Mouse (Mus musculus) retina, postnatal 1 day (tissue): ENCODE results near the gene Timm8a2.

Experiments
- DNase-seq: peaks from one replicate; pipeline ENCODE4 v3.0.0-alpha.2; 2012

The Timm8a2 gene

DNA sequence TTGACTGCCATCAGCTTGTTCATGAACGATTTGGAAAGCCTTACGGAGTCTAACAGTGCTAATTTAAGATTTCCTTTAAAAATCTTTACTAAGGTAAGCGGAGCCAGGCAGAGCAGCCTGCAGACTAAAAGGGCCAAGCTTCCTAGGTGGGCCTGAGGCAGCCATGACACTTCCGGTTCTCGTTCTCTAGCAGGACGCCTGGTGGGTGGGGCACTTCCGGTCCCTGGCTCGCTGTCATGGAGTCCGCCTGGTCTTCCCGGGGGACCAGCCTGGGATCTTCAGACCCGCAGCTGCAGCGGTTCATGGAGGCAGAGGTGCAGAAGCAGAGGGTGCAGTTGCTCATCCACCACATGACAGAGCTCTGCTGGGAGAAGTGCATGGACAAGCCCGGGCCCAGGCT, at the start of gene Timm8a2:
Timm8a2 (plus strand) TSS at position 224 of the 400 bp plus-strand sequence.
- DNase-seq: no peak

DNA sequence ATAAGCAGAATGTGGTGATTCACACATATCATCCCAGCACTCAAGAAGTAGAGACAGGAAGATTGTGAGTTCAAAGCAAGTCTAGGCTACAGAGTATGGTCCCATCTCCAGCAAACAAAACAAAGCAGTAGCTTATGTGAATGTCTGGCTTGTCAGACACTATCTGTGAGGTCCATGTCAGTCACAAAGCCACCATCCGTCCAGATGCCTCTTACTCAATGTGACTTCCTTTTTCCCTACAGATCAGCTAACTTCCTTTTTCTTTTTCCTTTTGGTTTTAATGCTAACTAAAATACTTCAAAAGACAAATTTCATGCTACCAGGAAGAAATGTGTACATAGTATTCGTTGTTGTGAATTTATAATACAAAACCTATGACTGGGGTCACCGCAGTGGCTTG, 49.0 kb upstream of the Timm8a2 start:
- DNase-seq: no peak

DNA sequence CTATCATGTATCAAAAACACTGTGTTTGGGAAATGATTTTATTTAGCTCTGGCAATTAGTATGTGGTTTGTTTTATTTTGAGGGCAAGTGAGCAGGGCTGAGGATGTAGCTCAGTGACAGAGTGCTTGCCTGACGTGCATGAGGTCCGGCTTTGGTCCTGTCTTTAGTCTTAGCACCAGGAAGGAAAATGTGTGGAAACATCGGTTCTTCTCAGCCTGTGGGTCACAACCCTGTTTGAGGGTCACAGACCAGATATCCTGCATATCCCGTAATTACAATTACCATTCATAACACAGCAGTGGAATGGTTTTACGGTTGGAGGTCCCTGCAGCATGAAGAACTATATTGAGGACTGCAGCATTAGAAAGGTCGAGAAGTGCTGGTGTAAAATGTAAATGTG, 48.4 kb upstream of the Timm8a2 start:
- DNase-seq: no peak

DNA sequence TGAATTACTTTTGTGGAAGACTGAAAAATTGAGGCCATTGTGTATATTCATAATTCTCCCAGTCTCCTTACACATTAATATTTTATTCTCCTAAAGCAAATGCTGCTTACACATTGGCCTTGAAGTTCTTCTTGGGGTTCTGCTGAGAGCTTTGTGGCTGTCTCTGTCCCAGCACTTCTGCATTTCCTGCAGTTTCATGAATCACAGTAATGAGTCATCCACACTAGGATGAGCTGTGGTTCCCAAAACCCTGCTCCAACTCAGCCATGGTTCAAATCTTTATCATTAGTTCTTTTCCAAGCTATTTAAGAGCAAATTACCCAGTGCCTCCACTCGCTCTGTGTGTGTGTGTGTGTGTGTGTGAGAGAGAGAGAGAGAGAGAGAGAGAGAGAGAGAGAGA, 47.2 kb upstream of the Timm8a2 start:
- no peak for DNase-seq

DNA sequence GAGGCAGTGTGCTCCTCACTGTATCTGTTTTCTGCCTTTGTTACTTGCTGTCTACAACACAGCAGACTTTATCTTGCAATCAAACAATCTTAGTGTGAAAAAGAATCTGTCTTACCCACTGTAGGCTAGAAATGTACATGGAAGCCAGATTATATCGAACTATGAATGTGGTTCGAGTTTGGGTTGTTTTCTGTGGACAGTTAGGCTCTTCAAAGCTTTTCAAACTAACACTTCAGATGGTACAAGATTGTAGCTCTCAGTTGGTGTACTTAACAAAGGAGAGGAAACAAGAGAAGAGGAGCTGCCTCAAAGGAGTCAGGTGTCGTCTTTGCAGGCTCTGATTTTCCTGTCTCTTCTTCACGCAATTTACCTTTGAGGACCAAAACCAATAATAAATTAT, 46.8 kb upstream of the Timm8a2 start:
- DNase-seq: no peak

DNA sequence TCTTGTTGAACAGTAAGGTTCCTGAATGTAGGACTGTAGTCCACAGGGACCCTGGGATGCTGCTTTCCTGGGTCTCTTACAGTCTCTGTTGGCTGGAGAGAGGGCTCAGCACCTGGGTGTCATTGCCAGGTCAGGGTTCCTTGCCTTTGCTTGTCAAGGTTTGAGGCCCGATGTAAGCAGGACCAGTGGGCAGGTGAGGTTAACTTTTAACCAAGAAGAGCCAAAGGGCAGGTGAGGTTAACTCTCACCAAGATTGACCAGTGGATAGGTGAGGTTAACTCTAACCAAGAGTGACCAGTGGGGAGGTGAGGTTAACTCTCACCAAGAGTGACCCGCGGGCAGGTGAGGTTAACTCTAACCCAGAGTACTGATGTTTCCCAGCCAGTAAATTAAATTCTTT, 45.1 kb upstream of the Timm8a2 start:
- no peak for DNase-seq

DNA sequence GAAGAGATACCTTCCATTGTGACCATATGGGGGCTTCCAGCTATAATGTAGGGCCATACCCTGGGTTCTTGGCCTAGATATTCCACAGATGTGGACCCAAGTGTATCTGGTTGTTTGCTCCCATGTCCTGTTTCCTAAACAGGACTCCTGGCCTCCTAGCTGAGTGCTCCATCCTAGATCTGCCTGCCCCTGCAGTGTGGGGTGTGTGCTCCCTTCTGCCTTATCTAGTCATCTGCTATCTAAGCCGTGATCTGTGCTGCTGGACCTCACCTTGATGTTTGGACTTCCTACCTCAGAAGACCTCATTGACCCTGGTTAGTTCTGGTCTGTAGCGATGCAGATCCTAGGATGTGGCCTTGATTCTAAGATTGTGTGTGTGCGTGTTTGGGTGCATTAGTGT, 44.6 kb upstream of the Timm8a2 start:
- no peak for DNase-seq

DNA sequence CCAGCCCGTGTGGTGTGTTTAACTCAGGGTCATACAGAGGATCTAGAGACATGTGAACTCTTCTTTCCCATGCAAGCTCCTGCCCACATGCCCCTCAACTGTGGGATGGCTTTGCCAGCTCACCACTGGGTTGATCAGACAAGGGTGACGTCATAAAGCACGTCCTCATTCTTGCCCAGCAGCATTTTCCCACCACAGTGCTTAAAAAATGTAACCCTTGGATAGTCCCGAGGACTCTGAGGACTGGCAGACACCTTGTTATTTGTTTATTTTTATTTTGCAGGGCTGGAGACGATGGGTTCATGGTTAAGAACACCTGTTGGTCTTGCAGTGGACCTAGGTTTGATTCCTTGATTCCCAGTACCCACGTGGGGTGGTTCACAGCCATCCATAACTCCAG, 43.6 kb upstream of the Timm8a2 start:
- DNase-seq: no peak

DNA sequence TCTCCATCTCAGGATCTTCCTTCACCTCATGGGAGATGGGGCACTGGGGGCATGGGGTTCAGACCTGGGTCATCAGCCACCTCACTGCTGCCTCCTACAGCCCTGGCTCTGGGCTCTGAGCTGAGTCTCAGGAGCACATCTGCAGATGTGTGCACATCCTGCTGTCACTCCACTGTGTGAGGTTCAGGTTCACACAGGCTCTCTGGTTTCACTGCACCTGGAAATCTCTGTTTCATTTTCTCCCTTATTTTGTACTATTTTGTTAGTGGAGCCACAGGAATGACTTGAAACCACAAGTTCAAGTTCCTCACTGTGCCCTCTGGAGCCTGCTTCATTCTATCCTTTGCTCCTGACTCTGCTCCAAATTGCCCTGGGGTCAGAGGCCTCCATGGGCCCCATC, 42.6 kb upstream of the Timm8a2 start:
- no peak for DNase-seq

DNA sequence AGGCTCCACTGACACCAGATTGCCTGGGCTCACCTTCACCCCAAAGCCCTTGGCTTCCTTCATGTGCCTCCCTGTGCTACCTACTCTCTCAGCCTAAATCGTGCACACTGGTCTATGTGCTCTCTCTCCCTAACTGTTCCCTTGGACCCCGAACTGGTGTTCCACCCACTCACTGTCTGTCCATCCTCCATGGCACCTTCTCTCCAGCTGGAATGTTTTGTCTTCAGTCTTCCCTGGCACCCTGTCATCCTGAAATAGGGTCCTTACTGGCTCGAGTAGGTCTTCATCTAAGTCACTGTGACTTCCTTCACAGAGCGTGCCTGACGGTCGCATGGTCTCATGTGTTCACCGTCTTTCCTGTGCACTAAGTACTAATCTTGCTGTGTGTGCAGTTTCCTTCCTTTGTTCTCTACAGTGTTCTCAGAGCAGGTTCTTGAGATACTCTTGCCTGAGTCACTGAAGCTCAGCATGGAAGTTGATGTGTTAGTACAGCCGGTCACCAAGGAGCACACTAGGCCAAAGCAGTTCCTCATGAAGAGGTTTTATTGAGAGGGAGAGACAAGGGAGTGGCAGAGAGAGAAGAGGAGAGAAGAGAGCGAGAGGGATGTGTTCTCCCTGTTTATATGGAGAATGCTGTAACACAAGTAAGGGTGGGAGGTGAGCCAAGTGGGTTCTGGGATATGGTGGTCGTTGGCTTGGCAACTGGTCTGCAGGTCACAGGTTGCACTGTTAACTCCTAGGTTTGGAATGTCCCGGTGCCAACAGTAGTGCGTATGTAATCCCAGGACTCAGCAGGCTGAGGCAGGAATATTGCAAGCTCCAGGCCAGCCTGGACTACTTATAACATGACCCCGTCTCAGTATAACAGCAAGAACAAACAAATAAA, 41.8 kb upstream of the Timm8a2 start:
- DNase-seq: no peak

DNA sequence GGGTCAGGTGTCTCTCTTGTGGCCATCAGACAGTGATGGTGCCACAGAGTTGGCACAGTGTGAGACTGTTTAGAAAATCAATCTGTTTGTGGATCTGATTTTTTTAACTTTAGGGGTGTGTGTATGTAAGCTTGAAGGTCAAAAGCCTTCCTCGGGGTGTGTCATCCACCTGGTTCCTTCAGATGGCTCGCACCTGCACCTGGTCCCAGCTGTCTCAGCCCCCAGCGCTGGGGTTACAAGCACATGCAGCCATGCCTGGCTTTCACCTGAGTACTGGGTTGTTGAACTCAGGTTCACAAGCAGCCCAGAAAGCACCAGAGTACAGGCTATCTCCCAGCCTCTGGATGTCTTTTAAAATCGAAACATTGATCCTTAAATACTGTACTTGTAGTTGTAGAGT, 40.9 kb upstream of the Timm8a2 start:
- DNase-seq: no peak

DNA sequence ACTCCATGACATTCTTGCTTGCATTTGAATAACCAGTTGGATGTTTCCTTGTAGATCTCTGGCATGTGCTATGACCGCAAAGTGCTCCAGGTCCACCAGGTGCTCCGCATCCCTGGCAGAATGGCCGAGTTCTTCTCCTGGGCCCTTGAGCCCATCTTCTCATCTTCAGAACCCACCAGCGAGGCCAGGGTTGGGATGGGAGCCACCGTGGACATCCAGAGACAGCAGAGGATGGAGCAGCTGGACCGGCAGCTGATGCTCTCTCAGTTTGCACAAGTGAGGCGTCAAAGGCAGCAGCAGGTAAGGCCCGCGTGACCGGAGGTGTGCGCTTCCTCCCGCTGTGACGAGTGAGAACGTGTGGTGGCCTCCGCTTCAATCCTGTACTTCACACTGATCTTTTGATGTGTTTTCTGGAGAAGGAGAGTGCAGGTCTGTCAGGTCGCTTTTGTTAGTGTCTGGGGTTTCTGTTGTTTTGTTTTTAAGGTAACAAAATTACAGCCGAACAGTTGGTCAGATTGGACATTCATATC, 40.2 kb upstream of the Timm8a2 start:
- no peak for DNase-seq

DNA sequence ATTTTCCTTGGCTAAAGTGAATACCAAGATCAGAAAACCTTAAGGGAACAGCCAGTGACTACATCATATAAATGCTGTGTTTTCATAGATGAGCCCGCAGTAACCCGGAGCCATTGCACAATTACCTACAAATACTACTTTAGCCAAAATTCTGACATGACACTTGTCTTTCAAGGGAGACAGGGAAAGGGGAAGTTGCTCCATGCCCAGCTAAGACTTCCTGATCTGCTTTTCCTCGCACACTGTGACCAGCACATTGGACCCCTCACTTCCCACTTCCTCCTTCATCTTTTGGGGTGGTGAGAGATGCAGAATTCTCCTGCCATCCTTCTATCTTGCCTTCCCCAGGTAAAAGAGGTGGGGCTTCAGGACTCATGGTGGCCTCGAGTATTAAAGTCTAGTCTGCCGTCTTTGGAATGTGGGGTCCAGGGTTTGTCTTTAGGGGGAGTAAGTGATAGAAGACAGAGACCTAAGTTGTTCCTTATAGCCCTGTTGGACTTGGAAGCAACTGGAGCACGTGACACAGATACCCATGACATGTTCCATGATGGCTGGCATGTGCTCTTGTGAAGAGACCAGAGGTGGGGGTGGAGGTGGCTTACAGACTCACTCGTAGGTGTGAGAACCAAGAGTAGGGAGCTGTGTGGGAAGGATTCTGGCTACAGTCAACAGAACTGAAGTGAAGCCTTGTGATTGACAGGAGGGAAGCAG, 39.5 kb upstream of the Timm8a2 start:
- DNase-seq: no peak

DNA sequence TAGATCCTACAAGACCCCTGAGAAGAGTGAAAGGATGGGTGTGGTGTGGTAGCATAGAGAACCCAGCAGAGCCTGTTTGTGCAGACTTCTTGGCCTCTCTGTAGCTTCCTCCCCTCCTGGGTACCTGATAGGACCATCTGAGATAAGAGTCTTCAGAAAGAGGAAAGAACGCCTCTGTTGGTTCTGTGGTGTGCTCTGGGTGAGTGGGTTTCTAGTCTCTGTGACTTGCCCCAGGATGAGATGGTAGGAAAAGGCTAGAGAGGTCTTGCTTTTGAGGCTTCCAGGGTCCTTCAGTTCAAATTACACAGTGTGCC, 39.0 kb upstream of the Timm8a2 start:
- DNase-seq: no peak

DNA sequence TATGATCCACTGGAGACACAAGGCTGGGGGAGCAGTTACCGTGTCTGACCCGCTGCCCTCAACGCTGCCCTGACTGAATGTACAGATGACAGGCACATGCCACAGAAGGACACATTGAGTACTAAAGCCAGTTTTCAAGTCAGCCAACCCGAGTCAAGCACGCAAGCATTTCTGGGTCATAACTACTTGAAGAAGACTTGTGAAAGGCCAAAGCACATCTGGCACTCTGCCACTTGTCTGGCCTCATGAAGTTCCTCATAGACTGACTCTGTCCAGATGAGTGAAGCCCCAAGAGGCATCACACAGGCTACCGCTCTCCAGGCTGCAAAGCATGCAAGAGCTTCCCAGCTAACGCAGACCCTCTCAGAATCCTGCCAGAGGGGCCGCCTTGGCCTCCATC, 37.7 kb upstream of the Timm8a2 start:
- no peak for DNase-seq

DNA sequence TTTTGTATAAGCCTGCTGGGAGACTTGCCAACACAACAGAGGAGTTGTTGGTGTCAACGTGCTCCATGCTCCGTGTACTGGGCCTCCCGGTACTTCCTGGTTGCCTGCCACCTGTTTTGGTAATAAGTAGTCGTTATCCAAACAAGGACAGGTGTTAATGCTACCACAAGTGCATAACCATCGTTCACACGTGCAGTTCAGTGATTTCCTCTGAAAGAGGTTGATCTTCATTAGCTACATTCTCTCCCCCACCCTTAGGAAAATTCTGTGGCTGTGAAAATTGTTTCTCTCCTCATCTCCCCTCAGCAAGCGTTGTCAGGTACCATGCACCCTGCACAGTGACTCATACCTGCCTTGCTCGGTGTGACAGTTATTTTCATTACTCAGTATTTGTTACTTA, 35.0 kb upstream of the Timm8a2 start:
- no peak for DNase-seq

DNA sequence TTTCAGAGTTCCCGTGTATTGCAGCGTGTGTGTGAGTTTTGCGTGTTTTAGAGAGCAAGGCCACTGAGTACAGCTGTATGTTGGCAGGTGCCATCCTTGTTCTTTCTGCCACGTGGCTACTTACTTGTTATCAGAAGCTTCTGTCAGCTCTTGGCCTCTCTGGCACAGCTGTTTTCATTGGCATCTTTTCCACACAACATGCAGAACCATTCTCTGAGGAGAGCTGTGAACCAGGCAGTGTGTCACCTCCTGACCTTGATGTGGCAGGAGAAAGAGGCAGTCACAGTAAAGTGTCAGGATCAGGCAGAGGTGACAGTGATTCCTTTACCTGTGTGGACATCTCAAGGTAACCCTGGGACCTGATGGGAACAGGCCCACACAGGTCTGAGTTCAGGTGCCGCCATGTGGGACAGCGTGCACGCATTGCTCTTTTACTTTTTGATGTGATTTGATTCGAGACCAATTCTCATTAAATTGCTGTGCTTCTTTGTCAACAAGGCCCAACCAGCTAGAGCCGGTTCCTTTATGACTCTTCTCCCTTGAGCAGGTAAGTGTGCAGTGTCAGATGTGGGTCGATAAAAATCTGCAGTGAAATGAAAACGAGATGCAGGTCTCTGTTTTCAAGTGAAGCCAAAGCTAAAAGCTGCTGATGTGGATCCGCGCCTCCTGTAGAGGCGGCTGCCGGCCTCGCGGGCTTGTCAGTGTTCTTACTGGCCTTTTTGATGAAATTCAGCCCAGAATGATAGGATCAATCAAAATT, 33.9 kb upstream of the Timm8a2 start:
- DNase-seq: no peak

DNA sequence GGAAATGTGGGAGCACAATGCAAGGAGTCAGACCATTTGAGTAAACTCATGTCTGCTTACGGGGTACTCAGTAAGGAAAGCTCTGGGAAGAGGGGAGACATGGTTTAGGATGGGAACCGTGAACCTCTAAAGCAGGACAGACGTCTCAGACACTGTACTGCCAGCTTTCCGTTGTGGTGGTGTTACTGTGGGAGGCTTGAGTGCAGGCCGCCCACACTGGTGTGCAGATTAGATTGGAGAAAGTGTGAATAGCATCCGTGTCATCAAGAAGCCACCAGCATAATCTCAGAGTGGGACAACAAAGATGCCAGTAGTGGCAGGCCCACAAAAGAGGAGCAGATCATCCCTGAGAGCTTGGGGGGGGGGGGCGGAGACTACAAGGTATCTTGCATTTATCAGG, 32.2 kb upstream of the Timm8a2 start:
- no peak for DNase-seq

DNA sequence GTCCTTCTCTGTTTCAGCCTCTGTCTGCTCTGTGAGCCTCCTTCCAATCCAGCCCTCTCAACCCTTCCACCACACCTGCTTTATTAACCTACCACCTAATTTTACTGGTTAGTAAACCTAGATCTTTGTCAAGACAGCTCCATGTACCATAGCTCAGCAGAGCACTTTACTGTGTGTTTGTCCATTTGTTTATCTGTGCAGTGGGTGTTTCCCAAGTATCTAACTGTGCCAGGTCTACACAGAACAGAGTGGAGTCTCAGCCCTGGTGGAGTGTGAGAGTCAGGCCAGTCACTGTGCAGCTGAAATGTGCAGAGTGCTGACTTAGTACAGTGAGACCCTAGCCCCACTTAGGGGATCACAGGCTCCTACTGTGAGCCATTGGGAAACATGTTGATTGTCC, 30.7 kb upstream of the Timm8a2 start:
- no peak for DNase-seq

DNA sequence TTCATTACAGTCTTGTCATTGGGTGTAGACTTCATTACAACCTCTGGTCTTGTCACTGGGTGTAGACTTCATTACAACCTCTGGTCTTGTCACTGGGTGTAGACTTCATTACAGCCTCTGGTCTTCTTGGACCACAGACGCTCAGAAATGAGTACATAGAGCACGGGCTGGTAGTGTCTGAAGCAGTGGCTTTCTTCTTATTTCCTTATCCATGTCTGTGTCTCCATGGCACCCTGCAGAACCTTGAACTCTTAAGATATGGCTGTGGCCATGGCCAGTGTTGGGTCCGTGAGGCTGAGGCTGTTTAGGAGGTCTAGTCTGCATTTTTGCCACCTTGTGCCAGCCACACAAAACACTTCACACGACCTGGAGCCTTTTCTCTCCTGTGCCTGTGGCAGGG, 26.2 kb upstream of the Timm8a2 start:
- no peak for DNase-seq

DNA sequence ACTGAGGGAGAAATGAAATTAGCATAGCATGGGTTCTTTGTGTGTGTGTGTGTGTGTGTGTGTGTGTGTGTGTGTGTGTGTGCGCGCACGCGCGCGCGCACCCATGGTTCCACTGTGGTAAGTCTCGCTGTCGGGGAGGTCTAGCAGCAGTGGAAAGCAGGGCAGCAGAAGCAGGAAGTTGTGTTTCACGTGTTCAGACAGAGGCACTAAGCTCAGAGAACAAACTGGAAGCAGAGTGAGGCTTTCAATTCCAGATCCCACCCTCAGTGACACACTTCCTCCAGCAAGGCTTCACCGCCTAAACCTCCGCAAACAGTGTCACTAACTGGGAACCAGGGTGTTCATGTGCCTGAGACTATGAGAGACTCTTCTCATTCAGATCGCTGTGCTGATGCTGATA, 25.0 kb upstream of the Timm8a2 start:
- no peak for DNase-seq

DNA sequence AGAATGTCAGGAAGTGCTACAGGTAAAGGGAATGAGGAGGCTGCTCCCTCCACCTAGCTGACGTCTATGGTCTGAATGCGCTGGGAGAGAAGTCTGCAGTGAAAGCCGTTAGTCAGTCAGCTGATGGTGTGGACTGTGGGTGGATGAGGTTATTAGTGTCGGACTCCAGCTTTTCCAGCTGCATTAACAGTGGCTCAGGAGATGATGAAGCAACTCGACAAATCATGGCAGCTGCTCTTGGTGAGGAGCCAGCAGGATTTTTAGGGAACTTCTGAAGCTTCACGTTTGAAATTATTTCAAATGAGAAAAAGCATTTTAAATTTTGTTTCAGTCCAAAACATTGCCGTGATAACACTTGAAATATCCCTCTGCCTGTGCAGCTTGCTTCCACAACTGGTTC, 24.2 kb upstream of the Timm8a2 start:
- DNase-seq: no peak

DNA sequence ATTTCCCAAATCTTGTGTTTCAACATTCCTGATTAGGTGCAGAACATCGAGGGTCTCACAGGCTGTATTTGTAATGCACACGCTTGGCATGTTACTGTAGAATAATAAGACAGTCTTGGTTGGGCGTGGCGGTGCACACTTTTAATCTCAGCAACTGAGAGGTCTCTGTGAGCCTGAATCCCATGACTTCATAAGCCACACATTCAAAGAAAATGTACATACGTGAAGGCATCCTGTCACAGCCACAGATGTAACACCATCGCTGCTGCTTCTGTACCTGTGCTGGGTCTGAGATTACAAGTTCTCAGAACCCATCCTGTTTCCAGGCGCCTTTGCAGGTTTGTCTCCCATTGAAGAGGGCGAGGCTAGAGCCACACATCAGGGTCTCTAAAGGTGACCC, 22.7 kb upstream of the Timm8a2 start:
- DNase-seq: no peak

DNA sequence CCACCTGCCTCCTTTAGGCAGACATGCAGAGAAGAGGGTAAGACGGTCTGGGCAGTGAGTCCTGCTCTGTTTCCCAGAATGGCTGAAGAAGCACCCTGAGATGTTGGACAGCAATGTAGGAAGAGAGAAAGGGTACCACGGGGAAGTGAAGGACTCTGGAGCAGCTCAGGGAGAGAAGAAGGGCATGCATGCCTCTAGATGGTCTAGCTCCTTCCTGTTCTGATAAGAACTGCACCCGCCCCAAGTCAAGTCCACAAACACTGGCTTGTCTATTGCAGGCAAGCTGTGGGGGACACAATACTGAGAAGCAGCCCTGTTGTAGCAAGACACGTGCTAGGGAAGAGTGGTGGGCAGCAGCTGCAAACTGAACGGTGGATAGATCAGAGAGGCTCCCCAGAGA, 22.3 kb upstream of the Timm8a2 start:
- no peak for DNase-seq
